Mouse (Mus musculus): ENCODE measurements at regions not wholly inside any gene's neighbourhood (a gene's known extent, or its start where the extent isn't known, plus 50 kb on each side); places are given as distances from the start of the nearest gene placed in this dataset.

- H3K4me3 ChIP-seq: no peak overlapping the region
- 73% methylated on average over 4 of the region's 4 CpGs for WGBS
- no peaks in the 10 kb centered on the region for H3K36me3 ChIP-seq (replicated peaks)
- no peaks in the 10 kb centered on the region for H3K4me1 ChIP-seq
- no peaks in the 10 kb centered on the region for H3K27me3 ChIP-seq (replicated peaks)
- ATAC-seq (replicated peaks): no peak
- no peak overlapping the region for H3K27ac ChIP-seq
- no peaks in the 10 kb centered on the region for H3K9me3 ChIP-seq
- no peak overlapping the region for H3K4me2 ChIP-seq
- no peak overlapping the region for H3K9ac ChIP-seq
These were observed 1124.5 kb upstream of the 4930412O13Rik start for GRCm38 (mm10) chr2:8756546-8756945.

- no peaks in the 10 kb centered on the region for H3K9me3 ChIP-seq
- H3K36me3 ChIP-seq (replicated peaks): no peaks in the 10 kb centered on the region
- H3K4me2 ChIP-seq: no peak overlapping the region
- H3K4me3 ChIP-seq: no peak overlapping the region
- no peaks in the 10 kb centered on the region for H3K27me3 ChIP-seq (replicated peaks)
- no peak for ATAC-seq (replicated peaks)
- H3K4me1 ChIP-seq: no peaks in the 10 kb centered on the region
- no peak overlapping the region for H3K27ac ChIP-seq
- H3K9ac ChIP-seq: no peak overlapping the region
- 79% methylated on average over 4 of the region's 4 CpGs for WGBS
These were observed 1110.4 kb upstream of the 4930412O13Rik start for GRCm38 (mm10) chr2:8770636-8771035.

DNA sequence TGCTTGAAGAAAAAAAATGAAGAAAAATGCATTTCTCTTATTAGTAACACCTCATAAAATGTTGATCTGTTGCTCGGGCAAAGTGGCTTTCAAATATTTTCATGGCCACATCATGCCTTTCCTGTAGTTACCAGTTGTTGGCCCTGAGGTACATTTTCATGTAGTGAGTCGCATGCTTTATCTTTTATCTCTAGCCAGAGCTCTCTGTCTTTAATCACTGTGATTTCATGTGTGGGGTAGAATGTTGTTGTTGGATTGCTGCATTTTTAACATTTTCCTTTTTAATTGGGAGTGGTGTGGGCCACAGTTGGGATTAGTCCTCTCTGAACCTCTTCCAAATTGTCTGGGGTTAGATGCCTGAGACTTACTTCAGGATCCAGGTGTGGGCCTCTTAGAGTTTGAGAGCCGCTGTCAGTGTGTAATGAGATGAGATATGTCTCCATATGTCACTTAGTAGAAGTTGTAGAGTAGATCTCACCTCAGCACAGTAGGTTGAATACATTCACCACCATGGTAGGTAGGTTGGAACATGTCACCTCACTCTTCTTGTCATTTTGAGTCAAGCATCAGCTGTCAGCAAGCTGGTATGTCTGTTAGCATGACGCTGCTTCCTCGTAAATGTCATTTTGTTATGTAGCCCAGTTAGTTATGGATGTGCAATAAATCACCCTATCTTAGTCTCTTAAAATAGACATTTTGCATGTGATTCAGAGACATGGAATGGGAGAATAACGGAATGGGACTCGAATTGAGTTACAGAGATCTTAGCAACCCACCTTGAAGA is 1099.7 kb upstream of the 4930412O13Rik start:
- Histone ChIP-seq H3K27ac (no peak overlapping the region), H3K4me2 (no peak overlapping the region)

DNA sequence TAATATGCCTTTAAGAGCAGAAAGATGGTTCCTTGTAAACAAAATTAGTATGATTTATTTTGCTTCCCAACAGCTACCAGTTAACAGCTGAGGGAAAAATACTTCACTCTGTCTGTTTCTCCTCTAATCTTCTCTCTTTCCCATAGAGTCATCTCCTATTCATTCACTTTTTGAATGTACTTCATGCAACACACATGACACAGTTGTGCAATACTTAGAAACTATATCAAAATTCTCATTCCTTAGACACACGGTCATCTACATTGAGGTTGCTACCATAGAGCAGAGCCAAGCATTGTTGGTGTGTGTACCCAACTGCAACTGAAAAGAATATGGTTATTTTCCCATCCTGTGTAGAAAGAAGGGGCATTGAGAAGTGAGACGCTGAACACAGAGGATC is 1098.8 kb upstream of the 4930412O13Rik start:
- Histone ChIP-seq H3K9ac (no peak overlapping the region), H3K9me3 (no peaks in the 10 kb centered on the region), H3K4me2 (no peak overlapping the region), H3K27me3 (replicated peaks) (no peaks in the 10 kb centered on the region), H3K4me1 (no peaks in the 10 kb centered on the region), H3K4me3 (no peak overlapping the region), H3K36me3 (replicated peaks) (no peaks in the 10 kb centered on the region), H3K27ac (no peak overlapping the region)
- no peak for ATAC-seq (replicated peaks)
- 97% methylated on average over 2 of the region's 2 CpGs for WGBS

More for the DNA sequence above, 1099.7 kb upstream of the 4930412O13Rik start:
- WGBS: 91% methylated on average over 7 of the region's 7 CpGs
- Histone ChIP-seq H3K27me3 (replicated peaks) (no peaks in the 10 kb centered on the region), H3K9ac (no peak overlapping the region), H3K4me1 (no peaks in the 10 kb centered on the region), H3K9me3 (no peaks in the 10 kb centered on the region), H3K36me3 (replicated peaks) (no peaks in the 10 kb centered on the region), H3K4me3 (no peak overlapping the region)
- no peak for ATAC-seq (replicated peaks)

GRCm38 (mm10) chr2:8802061-8802460 is 1079.0 kb upstream of the 4930412O13Rik start:
- WGBS: 53% methylated on average over 3 of the region's 3 CpGs
- H3K4me2 ChIP-seq: no peak overlapping the region

DNA sequence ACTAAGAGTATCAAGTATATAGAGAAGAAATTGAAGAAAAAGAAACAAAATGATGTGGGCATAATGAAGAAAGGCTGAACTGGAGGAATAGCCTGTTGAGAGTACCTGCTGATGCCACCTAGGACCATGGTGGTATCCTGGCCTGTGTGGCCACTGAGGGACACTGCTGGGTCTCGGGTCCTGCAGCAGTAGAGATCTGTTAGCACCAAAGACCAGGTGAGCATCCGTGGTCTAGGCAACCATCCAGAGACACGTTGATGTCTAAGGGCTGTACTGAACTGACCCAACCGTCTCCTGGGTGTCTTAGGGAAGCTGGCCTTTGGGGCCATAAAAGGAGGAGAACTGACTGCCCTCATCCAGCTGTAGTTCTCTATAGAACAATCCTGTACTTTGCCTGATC is 1071.4 kb upstream of the 4930412O13Rik start:
- no peaks in the 10 kb centered on the region for H3K4me1 ChIP-seq
- H3K9ac ChIP-seq: no peak overlapping the region
- H3K27me3 ChIP-seq (replicated peaks): no peaks in the 10 kb centered on the region
- ATAC-seq (replicated peaks): no peak
- no peak overlapping the region for H3K4me3 ChIP-seq
- 85% methylated on average over 4 of the region's 4 CpGs for WGBS
- H3K36me3 ChIP-seq (replicated peaks): no peaks in the 10 kb centered on the region
- no peak overlapping the region for H3K27ac ChIP-seq
- H3K4me2 ChIP-seq: no peak overlapping the region
- H3K9me3 ChIP-seq: no peaks in the 10 kb centered on the region

More at GRCm38 (mm10) chr2:8802061-8802460, 1079.0 kb upstream of the 4930412O13Rik start:
- H3K27ac ChIP-seq: no peak overlapping the region
- H3K4me1 ChIP-seq: no peaks in the 10 kb centered on the region
- H3K9me3 ChIP-seq: no peaks in the 10 kb centered on the region
- no peak overlapping the region for H3K4me3 ChIP-seq
- no peak overlapping the region for H3K9ac ChIP-seq
- H3K36me3 ChIP-seq (replicated peaks): no peaks in the 10 kb centered on the region
- no peak for ATAC-seq (replicated peaks)
- no peaks in the 10 kb centered on the region for H3K27me3 ChIP-seq (replicated peaks)

DNA sequence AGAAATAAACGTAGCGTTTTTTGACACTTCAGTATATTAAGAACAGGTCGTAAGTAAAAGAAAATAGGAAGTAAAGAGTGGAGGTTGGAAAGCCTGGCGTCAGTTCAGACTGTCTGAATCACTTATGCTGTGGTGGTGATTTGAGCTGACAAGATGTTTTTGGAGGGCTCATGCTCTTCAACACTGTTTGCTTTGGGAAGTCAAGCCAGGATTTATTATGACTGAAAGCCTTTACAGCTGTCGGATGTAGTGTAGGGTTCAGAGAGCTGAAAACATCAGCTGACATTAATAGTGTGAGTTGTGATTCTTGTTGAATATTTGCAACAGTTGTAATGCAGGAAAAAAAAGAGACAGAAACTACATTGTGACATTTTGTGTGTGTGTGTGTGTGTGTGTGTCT is 1062.9 kb upstream of the 4930412O13Rik start:
- H3K4me3 ChIP-seq: no peak overlapping the region
- no peaks in the 10 kb centered on the region for H3K27me3 ChIP-seq (replicated peaks)
- H3K9ac ChIP-seq: no peak overlapping the region
- no peak for ATAC-seq (replicated peaks)
- no peak overlapping the region for H3K27ac ChIP-seq
- H3K36me3 ChIP-seq (replicated peaks): no peaks in the 10 kb centered on the region
- no peak overlapping the region for H3K4me2 ChIP-seq
- no peaks in the 10 kb centered on the region for H3K9me3 ChIP-seq
- H3K4me1 ChIP-seq: no peaks in the 10 kb centered on the region
- WGBS: 84% methylated on average over 5 of the region's 5 CpGs

DNA sequence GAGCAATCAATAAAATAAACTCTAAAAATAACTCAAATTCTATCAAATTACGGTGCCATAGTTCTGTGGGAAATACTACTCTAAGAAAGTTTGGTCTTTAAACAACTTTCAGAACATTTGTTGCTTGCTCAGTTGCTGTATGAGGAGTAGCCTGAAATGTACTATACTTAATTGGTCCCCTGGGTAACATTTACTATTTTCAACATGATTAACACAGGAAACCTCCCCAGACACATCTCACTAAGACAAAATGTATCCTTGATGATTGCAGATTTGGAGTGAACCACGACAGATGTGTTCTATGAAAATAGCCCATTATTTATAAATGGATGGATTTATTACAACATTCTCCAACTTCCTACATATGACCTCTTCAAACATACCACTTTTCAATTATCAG is 1055.6 kb upstream of the 4930412O13Rik start:
- Histone ChIP-seq H3K36me3 (replicated peaks) (no peaks in the 10 kb centered on the region), H3K27ac (no peak overlapping the region), H3K4me2 (no peak overlapping the region), H3K4me3 (no peak overlapping the region), H3K27me3 (replicated peaks) (no peaks in the 10 kb centered on the region), H3K9me3 (no peaks in the 10 kb centered on the region), H3K9ac (no peak overlapping the region), H3K4me1 (no peaks in the 10 kb centered on the region)
- no peak for ATAC-seq (replicated peaks)
- 84% methylated on average over 2 of the region's 2 CpGs for WGBS
